Mouse (Mus musculus) neural tube, embryonic 11.5 days (tissue): ENCODE measurements around the gene Mllt10. TPM values are rescaled to one million over a fixed set of nuclear protein-coding genes. Genes with fewer than 3 reads are reported as not detected.

Experiments used
- ATAC-seq: fragments of 200-750 bp; cut with Nextera tagmentation; 2 replicates; pipeline ENCODE4 v1.8.0; 2017; ENCODE audit warnings: moderate number of reproducible peaks, mild to moderate bottlenecking, moderate TSS enrichment, moderate library complexity; ENCODE audit not compliant: insufficient read depth, low FRiP score, low TSS enrichment
- DNase-seq: peaks from one replicate; pipeline ENCODE4 v3.0.0-alpha.2; 2015; ENCODE audit warnings: low spot score
- H3K27ac ChIP-seq: fragments of 300-500 bp; sonication (generic); 2 replicates; pipeline ENCODE4 v1.5.1; 2014; ENCODE audit warnings: low read depth, mild to moderate bottlenecking, low read length
- H3K27me3 ChIP-seq: fragments of 300-500 bp; sonication (generic); 2 replicates; pipeline ENCODE4 v1.6.1; 2014; ENCODE audit warnings: mild to moderate bottlenecking, low read length, mixed read lengths; ENCODE audit not compliant: control insufficient read depth, insufficient read depth
- H3K36me3 ChIP-seq: fragments of 300-500 bp; sonication (generic); 2 replicates; pipeline ENCODE4 v1.6.1; 2014; ENCODE audit warnings: mild to moderate bottlenecking, low read length, moderate library complexity, mixed read lengths; ENCODE audit not compliant: control insufficient read depth, insufficient read depth
- H3K4me1 ChIP-seq: fragments of 300-500 bp; sonication (generic); 2 replicates; pipeline ENCODE4 v1.6.1; 2014; ENCODE audit warnings: low read length, mixed read lengths; ENCODE audit not compliant: control insufficient read depth, insufficient read depth
- H3K4me2 ChIP-seq: fragments of 300-500 bp; sonication (generic); 2 replicates; pipeline ENCODE4 v1.6.1; 2014; ENCODE audit warnings: low read depth, mild to moderate bottlenecking, moderate library complexity
- H3K4me3 ChIP-seq: fragments of 300-500 bp; sonication (generic); 2 replicates; pipeline ENCODE4 v1.5.1; 2014; ENCODE audit warnings: low read depth, low read length
- H3K9ac ChIP-seq: fragments of 300-500 bp; sonication (generic); 2 replicates; pipeline ENCODE4 v1.6.1; 2014; ENCODE audit warnings: mild to moderate bottlenecking, low read length
- H3K9me3 ChIP-seq: fragments of 300-500 bp; sonication (generic); 2 replicates; pipeline ENCODE4 v1.6.1; 2016; ENCODE audit warnings: low read length; ENCODE audit not compliant: control insufficient read depth
- WGBS: fragments of 180-500 bp; shearing (Covaris S2); extraction: QIAGEN DNeasy Blood & Tissue Kit; methylation state at CpG from one replicate; pipeline ENCODE4 v1.1.7; 2014; 5-methylcytosine and 5-hydroxymethylcytosine counted together
- polyA plus RNA-seq: library from polyadenylated mRNA; unstranded; fragments of >200 nt; fragmentation: Nextera tagmentation; extraction: Ambion mirVana; gene quantifications from 2 replicates; pipeline ENCODE4 v1.2.1, GENCODE M21; 2014

Gene Mllt10
- polyA plus RNA-seq, 1 experiment from 2014 or later, result 39.4 TPM

DNA sequence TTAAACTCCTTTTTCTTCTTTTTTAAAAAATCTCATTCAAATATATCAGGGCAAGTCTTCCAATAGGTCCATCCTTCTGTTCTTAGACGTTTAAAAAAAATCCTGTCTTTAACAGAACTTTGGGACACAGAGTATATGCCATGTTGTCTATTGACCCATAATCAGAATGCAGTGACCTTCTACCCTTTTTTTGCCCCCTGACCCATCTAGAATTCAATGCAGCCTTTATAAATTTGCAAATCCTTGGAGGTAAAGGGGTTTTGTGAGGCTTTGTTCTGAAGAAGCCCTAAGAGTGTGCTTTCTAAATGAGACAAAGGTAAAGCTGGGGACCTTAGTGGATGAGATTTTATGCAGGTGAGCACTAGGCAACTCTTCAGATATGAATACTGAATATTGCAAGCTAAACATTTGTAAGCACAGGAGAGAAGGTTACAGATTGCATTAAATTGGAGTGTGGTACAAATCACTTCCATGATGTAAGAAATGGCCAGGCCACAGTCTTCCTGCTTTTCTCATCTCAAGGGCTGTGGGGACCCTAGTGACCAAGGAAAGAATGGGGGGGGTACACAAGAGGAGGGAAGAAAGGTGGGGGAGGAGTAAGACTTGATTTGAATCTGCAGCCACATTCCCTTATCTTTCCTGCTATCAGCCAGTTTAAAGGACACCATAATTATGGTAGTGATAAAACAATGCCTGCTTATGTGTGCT lies 1.6 kb upstream of the Mllt10 start:
- no peaks in the 10 kb centered on the region for H3K36me3 ChIP-seq
- H3K4me3 ChIP-seq, result no peak overlapping the region; the same call in 1 of the 2 replicates
- ATAC-seq, result no peak
- H3K27me3 ChIP-seq, result no peaks in the 10 kb centered on the region
- WGBS, result 20% methylated on average over 1 of the region's 1 CpGs
- peak overlapping the region; percentile 100 for H3K27ac ChIP-seq
- no peak for DNase-seq
- peaks cover 39% of the 10 kb centered on the region for H3K4me1 ChIP-seq
- no peaks in the 10 kb centered on the region for H3K9me3 ChIP-seq
- H3K4me2 ChIP-seq, result peak overlapping the region; percentile 99; the same call in 1 of the 2 replicates
- H3K9ac ChIP-seq, result peak overlapping the region; percentile 100; the same call in 1 of the 2 replicates

GRCm38 (mm10) chr2:18053951-18054530 lies 996 bp upstream of the Mllt10 start:
- H3K9me3 ChIP-seq, result no peaks in the 10 kb centered on the region
- ATAC-seq (no peak), DNase-seq (no peak)
- H3K27ac ChIP-seq, result peak overlapping the region; percentile 100
- WGBS, result 8% methylated on average over 2 of the region's 2 CpGs
- peak overlapping the region; percentile 100 for H3K9ac ChIP-seq
- no peaks in the 10 kb centered on the region for H3K36me3 ChIP-seq
- peaks cover 44% of the 10 kb centered on the region for H3K4me1 ChIP-seq
- H3K4me3 ChIP-seq, result 0 out of 2 replicates have a peak overlapping the region, but pooled peaks have one; percentile 5
- H3K4me2 ChIP-seq, result peak overlapping the region; percentile 99
- no peaks in the 10 kb centered on the region for H3K27me3 ChIP-seq

DNA sequence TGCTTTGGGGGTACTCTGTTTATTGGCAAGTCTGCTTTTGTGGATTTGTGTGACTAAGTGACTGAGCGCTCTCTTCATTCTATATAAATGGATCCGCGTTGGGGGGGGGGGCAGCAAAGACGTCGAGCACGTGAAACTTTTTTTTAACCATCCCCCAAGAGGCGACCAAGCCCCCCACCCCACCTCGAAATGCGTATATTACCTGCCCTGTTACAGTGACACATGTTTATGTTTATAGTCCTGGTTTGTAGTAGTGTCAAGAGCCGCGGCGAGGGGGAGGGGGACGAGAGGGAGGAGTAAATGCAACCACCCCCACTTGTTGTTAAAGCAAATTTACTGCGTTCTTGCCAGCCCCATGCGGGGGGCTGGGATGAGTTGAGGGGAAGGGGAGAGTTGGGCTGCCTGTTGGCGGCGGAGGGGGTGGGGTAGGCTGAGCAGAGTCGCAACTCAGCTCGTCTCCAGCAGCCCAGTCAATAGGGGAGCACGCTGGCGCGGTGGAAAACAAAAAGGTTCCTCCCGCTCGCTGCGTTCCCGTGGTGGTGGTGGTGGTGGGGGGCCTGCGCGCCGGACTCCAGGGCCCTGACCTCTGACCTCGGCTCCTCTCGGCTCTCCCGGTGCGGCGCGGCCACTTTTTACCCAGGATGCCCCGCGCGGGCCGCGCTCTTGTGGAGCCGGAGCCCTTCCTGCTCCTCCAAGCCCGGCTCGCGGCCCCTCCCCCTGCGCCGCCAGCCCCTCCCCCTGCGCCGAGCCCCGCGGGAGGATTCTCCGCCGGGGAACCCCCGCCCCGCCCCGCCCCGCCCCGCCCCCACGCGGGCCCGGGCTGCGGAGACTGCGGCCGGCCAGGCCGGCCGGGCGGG lies 1.1 kb downstream of the Mllt10 start:
- peaks cover 38% of the 10 kb centered on the region for H3K4me1 ChIP-seq
- under 1% methylated on average over 37 of the region's 66 CpGs for WGBS
- peak; percentile 91 for ATAC-seq

DNA sequence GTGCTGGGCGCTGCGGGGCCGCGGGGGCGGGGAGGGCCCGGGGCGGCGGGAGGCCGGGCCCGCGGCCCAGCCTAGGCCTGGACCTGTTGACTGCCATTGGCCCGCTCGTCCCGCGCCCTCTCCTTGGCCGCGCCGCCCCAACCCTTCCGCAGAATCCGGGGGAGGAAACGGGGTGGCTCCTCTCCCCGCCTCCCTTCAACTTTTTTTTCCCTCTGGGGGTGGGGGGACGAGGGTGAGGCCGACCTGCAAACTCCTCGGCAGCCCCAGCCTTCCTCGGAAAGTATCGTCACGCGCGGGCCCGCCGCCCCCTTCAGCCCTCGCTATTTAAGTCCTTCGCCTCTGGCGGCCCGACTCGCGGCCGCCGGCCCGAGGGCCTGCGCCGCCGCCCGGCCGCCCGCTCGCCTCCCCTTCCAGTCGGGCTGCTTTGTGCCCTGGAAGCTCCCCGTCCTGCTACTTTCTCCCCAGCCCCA lies 1.8 kb downstream of the Mllt10 start:
- peak; percentile 97 for DNase-seq
- under 1% methylated on average over 27 of the region's 50 CpGs for WGBS
- Histone ChIP-seq H3K36me3 (no peaks in the 10 kb centered on the region), H3K27me3 (no peaks in the 10 kb centered on the region), H3K4me1 (peaks cover 34% of the 10 kb centered on the region), H3K4me2 (peak overlapping the region; percentile 99), H3K9me3 (no peaks in the 10 kb centered on the region), H3K27ac (peak overlapping the region; percentile 100), H3K4me3 (peak overlapping the region; percentile 62), H3K9ac (peak overlapping the region; percentile 100)
- ATAC-seq, result peak; percentile 91

More for the DNA sequence above, 1.1 kb downstream of the Mllt10 start:
- H3K27me3 ChIP-seq, result no peaks in the 10 kb centered on the region
- DNase-seq, result no peak
- peak overlapping the region; percentile 100 for H3K9ac ChIP-seq
- H3K36me3 ChIP-seq, result no peaks in the 10 kb centered on the region
- peak overlapping the region; percentile 62 for H3K4me3 ChIP-seq
- H3K4me2 ChIP-seq, result peak overlapping the region; percentile 99
- peak overlapping the region; percentile 100 for H3K27ac ChIP-seq
- no peaks in the 10 kb centered on the region for H3K9me3 ChIP-seq

DNA sequence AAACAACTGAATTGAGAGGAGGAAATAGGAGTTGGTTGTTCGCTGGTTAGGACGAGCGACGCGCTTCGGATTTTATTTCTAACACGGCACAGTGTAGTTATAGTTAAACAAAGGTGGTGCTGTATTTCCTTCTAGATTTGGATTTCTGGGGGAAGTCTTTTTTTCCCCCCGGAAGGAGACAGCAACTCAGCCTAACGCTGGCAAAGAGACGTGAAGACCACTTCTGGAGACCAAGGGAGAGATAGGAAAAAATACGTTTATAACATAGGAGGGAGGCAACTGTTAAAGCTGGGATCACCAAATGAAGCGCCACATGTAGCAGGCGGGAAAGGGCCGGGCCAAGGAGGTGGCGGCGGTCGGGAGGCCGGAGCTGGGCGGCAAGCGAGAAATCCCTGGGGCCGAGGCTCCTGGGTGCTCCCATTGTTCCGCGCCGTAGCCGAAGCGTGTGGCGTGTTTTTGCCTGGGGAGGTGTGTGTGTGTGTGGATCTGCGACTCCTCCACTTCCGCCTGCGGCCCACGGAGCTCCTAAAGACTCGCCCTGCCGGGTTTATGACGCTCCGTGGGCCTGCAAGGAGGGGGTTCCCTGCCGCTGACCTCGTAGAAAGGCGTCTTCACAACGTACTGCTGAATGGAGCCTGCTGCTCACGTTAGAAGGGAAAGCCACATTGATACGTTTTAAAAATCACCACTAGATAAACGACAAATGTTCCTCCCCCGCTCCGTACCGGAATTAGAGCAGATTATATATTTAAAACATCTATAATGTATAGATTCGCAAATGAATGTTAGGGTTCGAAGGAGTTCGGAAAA lies 2.5 kb downstream of the Mllt10 start:
- H3K9me3 ChIP-seq, result no peaks in the 10 kb centered on the region
- peaks cover 30% of the 10 kb centered on the region for H3K4me1 ChIP-seq
- no peaks in the 10 kb centered on the region for H3K36me3 ChIP-seq
- ATAC-seq (no peak), DNase-seq (peak; percentile 76)
- H3K4me3 ChIP-seq, result peak overlapping the region; percentile 62
- H3K9ac ChIP-seq, result peak overlapping the region; percentile 100
- H3K27me3 ChIP-seq, result no peaks in the 10 kb centered on the region
- H3K4me2 ChIP-seq, result peak overlapping the region; percentile 99
- H3K27ac ChIP-seq, result peak overlapping the region; percentile 100
- WGBS, result under 1% methylated on average over 45 of the region's 48 CpGs

DNA sequence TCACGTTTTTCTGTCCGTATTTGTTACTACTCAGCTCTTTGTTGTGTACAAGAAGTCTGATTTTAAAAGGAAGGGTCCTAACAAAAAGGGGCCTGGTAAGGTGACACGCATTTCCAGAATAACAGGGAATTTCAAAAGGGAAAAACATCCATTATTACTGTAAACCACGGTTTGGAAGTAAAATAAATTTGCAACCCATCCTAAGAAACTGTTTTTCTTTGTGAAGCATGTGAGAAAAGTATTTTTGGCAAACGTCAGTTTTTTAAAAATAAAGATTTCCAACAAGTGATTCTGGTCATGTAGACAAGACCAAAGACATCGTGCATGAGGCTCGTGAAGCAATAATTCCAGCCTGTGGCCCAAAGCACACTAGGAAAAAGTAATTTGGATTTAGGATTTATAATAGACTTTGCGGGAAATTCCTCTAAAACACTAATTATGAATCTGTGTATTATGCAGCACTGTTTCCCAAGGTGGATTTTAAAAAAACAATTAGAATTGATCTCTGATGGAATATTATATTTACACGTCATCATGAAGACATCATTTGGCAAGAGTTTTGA lies 3.2 kb downstream of the Mllt10 start:
- WGBS, result 13% methylated on average over 9 of the region's 9 CpGs
- peaks cover 25% of the 10 kb centered on the region for H3K4me1 ChIP-seq
- peak overlapping the region; percentile 99 for H3K4me2 ChIP-seq
- H3K9ac ChIP-seq, result peak overlapping the region; percentile 100
- no peak for ATAC-seq
- H3K9me3 ChIP-seq, result no peaks in the 10 kb centered on the region
- no peak for DNase-seq
- peak overlapping the region; percentile 62 for H3K4me3 ChIP-seq
- H3K36me3 ChIP-seq, result no peaks in the 10 kb centered on the region
- H3K27me3 ChIP-seq, result no peaks in the 10 kb centered on the region
- peak overlapping the region; percentile 100 for H3K27ac ChIP-seq

GRCm38 (mm10) chr2:18059063-18059462 lies 4.0 kb downstream of the Mllt10 start:
- peak overlapping the region; percentile 99 for H3K4me2 ChIP-seq
- peak overlapping the region; percentile 50 for H3K9ac ChIP-seq
- 25% methylated on average over 2 of the region's 2 CpGs for WGBS
- H3K36me3 ChIP-seq, result no peaks in the 10 kb centered on the region
- no peaks in the 10 kb centered on the region for H3K9me3 ChIP-seq
- H3K4me1 ChIP-seq, result peaks cover 17% of the 10 kb centered on the region
- peak overlapping the region; percentile 100 for H3K27ac ChIP-seq
- peak overlapping the region; percentile 12 for H3K4me3 ChIP-seq
- no peak for ATAC-seq
- no peak for DNase-seq
- H3K27me3 ChIP-seq, result no peaks in the 10 kb centered on the region

DNA sequence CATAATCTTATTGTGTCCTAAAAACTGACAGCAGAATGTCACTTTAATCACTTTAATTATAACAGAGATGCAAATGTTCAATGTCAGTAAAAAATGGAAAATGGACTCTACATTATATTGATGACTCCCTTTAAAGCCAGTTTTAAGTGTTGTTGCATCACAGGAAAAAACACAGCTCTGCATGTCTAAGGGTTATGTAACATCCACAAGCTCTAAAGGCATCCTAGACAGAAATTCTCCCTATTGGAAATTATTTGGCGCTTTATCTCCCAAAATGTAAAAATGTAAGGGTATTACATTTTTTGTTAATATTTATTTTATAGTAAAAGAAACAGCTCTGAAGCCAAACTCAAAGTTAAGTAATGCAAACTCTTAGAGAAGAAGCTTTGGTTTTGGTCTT lies 4.9 kb downstream of the Mllt10 start:
- DNase-seq, result no peak
- no peak overlapping the region for H3K4me2 ChIP-seq
- 75% methylated on average over 1 of the region's 1 CpGs for WGBS

More for the DNA sequence above, 4.9 kb downstream of the Mllt10 start:
- H3K27me3 ChIP-seq, result no peaks in the 10 kb centered on the region
- H3K9me3 ChIP-seq, result no peaks in the 10 kb centered on the region
- ATAC-seq, result no peak
- H3K4me1 ChIP-seq, result peaks cover 11% of the 10 kb centered on the region
- no peak overlapping the region for H3K9ac ChIP-seq
- H3K27ac ChIP-seq, result no peak overlapping the region
- H3K36me3 ChIP-seq, result no peaks in the 10 kb centered on the region
- H3K4me3 ChIP-seq, result no peak overlapping the region
